Mouse (Mus musculus) brain, adult 2 months (tissue): ENCODE data around the gene Hoxd1.
A peak's percentile ranks its signal among the peaks of the same experiment; 100 is the strongest.

Experiments
- DNase-seq: peaks from one replicate; pipeline ENCODE4 v3.0.0; 2011; ENCODE audit warnings: low read depth, low spot score

Hoxd1 gene

DNA sequence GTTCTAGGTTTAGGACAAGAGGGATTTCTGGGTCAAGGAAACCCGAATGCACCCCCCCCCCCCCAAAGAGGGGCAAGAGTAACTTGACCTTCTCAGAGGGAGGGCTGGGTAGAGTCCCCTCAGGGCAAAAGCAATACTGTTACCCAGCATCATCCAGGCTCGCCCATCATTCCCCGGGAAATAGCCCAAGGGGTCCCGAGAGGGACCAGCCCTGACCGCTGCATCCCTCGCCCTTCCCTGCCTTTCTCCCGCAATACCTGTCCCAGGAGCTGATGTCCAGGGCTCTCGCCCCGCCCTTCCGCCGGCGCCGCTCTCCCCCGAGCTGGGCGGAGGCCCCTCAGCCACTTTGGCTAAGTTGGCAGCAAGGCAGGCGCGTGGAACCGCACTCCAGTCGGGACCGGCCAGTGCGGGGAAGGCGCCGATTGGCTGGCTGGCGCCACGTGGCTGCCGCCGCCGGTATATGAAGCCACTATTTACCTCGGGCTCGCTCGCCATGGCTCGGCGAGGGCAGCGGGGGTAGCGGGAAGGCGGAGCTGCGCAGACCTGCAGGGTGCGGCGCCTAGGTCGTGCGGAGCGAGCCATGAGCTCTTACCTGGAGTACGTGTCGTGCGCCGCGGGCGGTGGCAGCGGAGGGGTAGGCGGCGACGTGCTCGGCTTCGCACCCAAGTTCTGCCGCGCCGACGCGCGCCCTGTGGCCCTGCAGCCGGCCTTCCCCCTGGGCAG, at the start of gene Hoxd1:
Gene Hoxd1 (plus strand): TSS at position 459 of the 723 bp plus-strand sequence.
- DNase-seq, result peak; percentile 27

DNA sequence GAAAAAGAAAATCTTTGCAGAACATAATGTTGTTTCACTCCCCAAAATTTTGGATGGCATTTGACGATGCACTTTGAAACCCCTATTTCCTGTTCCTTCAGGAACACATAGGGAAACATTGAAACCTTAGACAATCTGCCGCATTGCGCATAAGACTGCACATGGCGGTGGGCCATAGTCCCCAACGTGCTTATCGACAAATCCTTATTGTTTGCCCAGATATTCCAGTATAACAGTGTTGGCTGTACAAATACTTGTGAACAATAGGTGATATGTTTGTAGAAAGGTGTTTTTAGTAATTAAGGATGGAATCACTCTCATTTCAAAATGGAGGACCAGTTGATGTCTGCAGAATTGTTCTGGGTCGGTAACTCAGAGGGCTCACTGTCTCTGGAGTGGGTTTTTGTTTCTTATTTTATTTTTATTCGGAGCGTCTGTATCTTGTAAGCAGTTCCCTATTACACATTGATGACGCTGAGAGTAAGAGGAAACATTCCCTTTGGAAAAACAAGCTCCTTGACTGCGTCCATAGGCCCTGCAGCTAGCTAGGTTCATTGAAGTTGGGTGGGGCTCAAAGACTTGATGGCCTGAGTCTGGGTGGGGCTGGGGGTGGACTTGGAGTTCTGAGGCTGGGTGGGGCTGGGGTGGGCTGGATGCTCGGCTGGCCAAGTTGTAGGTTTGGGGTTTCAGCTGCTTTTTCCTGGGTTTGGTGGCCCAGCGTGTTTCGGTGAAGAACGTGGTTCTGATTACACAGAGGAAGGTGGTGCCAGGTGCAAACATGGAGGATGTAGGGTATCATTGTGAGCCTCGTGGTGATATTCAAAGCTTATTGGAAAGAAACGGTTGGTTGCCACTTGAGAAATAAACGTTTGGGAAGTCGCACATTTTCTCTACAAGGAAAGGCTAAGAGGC, 49.3 kb upstream of the Hoxd1 start:
- DNase-seq, result no peak

DNA sequence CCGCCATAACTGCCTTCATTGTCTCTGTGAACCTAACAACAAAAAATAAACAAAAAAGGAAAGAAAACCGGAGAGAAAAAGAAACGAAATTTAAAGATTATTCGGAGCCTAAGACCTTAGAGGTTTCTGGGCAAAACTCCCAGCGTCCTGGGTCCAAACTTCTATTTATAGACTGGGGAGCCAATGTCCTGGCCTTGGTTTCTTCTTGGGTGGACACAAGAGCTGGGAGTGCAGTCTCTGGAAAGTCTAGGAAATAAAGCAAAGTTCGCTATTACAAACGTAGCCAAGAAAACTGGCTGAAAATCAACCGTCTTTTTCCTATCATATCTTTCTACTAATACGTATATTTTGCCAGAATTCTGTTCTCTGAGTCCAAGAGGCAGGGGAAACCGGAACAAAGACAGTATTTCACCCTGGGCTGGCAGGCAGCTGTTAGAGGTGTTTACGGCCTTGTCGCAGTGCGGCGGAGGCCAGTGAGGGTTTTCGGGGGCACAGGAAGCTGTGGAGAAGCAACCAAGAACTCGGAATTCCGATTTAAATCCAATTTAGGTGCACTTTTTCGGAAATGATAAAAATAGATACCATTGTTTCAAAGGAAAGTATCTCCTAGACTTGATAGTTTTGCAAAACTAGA, 48.5 kb upstream of the Hoxd1 start:
- DNase-seq, result no peak

DNA sequence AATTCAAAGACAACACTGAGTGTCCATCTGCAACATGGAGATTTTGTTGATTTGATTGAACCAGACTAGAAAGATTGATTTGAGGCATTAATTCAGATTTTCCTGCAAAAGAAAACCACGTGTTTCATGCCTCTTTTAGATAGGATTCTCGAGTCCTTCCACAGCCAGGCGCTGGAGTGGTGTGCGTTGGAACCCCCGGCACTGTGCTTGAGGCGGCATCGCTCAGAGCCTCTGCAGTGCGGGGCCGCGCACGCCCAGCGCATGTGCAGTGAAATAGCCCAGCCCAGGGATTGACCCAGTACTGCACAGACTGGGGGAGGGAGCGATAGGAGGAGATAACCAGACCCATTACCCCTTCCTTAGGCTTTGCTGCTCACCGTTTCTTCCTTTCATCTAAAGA, 47.9 kb upstream of the Hoxd1 start:
- DNase-seq, result no peak

DNA sequence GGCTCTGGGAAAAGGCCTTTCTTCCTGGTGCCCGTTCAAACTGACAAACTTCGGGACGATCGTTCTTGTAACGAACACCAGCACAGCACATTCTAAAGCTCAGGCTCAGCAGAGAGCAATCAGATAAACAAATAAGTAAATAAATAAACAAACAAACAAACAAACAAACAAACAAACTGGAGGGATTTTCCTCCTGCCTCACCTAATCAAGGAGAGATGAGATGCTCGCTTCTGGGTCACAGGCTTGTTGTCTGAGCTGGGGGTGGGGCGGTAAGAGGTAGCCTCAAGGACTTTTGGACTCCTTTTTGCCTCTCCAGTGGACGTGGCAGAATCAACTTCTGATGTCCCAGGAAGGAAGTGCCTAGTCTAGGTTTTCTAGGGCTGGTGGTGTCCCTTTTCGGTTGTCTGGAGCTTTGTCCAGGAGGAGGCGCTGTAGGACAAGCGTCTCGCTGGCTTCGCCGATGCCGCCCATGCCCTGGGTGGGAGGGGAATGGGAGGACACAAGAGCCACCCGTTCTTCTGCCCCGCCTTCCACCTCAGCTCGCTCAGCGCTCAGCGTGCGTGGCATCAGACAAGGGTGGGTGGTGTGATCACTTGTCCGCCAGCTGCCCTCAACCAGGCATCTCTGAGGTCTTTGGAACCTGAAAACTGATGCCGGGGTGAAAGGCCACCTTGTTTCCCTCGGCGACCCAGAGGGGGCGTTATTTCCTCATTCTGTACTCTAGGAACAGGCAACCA, 47.1 kb upstream of the Hoxd1 start:
- DNase-seq, result peak; percentile 78

DNA sequence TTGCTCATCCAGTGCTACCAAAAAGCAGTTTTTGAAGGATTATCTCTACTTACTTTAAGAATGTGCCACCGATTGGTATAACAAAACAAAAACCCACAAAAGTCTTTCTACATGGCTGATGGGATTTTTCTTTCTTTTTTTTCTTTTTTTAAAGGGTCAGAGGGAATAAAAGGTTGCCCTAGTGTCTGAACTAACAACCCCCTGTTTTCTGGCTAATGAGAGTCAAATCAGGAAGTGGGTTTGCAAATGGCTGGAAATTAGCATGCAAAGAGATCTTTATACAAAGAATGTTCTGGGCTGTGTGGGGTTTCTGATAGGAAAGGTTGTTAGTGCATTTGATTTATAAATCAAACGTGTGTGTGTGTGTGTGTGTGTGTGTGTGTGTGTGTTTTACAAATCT, 42.4 kb upstream of the Hoxd1 start:
- no peak for DNase-seq

DNA sequence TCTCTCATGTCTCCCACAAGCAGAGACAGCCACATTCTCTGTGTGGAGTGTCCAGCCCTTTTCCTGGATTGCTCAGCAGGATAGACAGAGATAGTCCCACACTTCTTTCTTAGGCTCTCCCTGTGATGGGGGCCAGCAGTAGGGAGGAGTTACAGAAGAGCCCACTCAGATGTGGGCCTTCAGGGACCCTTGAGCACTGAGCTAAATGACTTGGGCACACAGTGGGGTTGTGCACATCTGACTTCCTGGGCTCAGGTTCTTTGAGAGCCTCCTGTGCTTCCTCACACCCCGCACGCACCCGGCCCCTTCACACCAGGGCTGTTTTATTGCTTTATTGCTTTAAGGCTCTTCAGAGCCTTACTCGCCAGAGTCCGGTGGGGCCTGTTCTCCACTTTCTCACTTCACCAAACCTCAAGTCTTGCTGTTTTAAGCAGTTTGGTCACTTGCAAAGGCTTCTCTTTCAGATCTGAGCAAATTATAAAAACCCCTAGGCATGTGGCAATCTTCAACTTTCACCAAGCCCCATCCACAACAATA, 41.8 kb upstream of the Hoxd1 start:
- DNase-seq, result no peak

DNA sequence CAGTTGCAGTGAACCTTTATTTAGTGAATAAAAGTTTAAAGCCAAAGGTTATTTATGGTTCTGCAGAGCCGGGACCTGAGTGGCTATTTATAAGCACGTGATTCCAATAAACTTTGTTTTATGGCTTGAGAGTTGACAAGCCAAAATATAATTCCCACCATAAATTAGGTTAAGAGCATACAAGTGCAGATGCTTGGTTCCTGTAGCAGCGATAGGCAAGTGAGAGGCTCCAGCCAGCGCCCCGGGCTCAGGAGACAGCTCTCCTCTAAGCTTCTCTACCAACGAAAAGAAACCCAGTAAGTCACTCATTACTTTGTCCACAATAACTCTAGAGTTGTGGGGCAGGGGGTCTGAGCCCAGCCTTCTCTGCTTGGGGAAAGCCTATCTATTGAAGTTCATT, 40.9 kb upstream of the Hoxd1 start:
- DNase-seq, result no peak

DNA sequence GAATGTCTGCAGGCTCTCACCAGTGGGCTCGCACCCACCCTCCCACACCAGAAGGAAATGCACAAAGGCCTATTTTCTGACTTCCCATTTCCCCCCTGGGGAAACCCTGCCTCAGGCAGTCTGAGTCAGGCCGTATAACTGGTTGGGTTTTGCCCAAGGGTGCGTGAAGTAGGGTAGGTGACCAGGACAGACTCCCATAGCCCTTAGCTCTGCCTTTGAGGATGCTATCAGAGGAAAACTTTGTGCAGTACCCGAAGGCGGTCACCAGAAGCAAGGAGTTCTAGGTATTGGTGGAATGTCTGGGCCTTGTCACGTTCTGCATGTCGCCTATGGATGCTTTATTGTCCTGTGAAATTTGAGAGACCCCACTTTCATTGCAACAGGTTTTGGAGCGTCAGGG, 39.8 kb upstream of the Hoxd1 start:
- DNase-seq, result no peak

DNA sequence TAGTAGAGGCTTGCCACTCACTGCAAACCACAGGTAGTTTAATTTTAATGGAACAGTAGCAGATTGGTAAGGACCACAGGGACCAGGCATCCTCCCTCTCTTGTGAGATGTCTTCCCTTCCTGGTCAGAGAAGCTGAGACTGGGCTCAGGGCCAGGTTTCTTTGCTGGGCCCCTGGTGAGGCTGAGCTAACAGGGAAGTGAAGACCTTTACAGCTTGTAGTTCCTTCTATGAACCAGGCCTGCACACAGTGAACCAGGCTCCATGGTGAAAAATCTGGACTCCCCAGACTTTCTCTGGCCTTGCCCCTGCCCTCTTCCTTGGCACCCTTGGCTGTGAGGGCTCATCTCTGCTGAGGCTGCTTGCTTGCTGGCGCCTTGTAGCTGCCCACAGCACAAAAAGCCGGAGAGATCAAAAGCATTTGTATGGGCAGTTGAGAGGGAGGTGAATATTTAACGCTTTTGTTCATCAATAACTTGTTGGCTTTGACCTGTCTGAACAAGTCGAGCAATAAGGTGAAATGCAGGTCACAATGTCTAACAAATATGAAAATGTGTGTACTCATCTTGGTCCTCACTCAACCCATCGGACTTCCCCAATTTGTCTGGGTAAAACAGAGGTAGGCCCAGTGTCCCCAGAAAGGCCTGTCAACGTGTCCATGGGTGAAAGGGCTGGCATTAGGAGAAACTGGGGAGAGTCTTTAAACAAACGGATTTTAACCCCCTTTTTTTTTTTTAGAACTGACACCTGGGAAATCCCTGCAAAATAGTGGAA, 38.4 kb upstream of the Hoxd1 start:
- no peak for DNase-seq

DNA sequence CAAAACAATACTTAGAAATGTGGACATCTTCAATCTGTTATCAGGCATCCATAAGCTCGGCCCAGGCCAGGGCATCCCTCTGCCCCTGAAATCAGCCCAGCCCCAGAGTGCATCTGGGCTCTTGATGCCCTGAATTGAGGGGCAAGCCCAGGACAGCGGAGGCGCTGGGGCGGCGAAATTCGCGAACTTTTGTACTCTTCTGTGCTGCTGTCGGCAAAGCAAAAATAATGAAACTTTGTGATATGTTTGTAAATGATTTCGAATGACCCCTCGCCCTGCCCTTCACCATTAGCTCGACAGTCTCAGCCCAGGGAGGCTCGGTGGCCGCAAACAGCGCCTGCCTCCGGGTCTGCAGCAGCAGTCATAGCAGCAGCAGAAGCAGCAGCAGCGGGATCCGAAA, 37.6 kb upstream of the Hoxd1 start:
- no peak for DNase-seq

DNA sequence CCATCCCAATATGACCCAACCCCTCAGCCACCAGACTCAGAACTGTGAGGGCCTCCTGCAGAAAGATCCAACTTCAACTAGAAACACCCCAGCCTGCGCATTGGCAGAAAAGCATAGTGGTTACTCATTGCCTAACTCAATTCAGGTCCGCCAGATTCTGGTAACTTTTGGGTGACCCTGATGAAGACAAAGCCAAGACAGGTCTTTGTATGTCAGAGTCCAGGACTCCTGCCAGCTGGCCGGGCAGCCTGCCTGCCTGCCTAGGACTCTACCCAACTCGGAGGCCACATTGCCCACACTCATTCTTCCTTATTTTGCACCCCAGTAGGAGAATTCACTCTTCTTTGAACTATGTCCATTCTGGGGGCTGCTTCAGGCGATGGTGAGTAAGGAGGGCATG, 36.2 kb upstream of the Hoxd1 start, which contains the start of gene Gm28230:
Gene Gm28230 (plus strand): TSS at position 178 of the 400 bp plus-strand sequence.
- DNase-seq, result no peak

DNA sequence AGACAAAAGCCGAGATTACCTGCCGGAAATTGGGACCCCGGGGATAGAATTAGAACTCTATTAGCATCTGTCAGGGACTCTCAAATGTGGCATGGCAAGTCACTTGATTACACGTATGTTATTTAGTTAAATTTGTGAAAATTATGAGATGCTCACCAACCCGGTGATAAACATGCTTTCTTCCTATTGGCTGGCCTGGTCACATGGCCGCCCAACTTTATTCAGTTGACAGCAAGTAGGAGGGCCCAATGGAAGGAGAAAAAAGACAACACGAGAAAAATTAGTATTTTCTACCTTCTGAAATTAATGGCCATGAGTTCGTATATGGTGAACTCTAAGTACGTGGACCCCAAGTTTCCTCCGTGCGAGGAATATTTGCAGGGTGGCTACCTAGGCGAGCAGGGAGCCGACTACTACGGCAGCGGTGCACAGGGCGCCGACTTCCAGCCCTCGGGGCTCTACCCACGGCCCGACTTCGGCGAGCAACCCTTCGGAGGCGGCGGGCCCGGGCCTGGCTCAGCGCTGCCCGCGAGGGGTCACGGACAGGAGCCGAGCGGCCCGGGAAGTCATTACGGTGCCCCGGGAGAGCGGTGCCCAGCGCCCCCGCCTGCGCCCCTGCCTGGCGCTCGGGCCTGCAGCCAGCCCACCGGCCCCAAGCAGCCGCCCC, 35.7 kb upstream of the Hoxd1 start:
- no peak for DNase-seq

DNA sequence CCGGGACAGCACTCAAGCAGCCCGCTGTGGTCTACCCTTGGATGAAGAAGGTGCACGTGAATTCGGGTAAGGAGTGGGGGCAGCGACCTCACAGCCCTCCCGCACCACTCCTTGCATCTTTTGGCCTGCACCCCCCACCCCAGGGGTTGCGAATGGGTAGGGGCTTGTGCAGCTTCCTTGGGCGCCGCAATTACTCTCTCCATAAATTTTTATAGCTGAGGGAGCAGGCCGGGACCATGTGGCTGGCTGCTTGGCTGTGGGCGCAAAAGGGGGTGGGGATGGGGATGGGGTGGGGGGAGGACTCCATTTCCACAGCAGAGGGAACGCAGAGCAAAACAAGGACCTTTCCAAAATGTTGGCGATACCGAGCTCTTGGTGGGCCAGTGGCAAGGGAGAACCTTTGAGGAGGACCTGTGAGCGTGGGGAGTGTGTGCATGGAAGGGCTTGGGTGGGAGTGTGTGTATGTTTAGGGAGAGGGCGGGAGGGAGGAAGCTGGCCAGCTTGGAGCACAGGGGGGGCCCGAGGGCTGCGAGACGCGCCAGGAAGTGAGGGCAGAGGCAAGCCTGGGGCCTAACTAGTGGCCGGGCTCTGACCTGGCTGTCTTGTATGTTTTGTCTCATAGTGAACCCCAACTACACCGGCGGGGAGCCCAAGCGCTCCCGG, 35.0 kb upstream of the Hoxd1 start:
- no peak for DNase-seq

DNA sequence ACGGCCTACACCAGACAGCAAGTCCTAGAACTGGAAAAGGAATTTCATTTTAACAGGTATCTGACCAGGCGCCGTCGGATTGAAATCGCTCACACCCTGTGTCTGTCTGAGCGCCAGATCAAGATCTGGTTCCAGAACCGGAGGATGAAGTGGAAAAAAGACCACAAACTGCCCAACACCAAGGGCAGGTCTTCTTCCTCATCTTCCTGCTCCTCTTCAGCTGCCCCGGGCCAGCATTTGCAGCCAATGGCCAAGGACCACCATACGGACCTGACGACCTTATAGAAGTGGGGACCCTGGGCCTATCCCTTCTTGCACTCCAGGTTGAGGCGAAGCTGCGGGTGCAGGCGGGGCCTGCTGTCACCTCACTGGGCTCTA, 34.5 kb upstream of the Hoxd1 start:
- no peak for DNase-seq

DNA sequence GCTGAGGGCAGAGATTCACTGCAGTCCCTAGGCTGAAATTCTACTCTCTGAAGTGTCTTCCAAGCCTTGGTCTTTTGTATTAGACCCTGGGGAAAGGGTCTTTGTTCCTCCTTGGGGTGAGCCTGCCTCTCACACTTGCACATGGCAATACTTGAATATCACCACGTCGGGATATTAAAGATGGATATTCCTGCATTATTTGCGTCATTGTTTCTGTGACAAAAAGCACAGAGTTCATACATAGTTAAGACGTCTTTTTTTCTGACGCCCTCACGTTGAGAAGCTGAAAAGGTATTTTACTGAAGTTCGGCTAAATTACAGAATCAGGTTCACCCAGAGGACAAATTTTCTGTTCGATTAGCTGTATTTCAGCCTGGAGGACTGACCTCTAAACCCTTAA, 32.4 kb upstream of the Hoxd1 start:
- no peak for DNase-seq

DNA sequence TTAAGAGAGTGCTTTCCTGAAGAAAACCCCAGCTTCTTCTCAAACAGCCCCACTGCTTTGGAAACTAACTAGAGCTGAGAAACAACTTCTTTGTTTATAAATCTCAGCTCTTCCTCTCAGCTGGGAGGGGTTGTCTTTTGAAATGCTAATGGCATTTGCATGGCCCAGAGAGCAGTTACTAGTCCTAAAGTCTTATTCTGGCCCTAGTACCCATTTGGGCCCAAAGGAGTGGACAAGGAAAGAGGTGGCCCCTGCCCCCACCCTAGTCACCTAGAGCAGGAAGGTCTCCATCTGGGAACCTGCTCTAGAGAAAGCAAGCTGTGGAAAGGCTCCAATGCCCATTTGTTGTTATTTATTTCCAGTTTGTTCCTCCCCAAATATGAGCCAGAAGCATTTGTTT, 31.7 kb upstream of the Hoxd1 start:
- DNase-seq, result no peak

DNA sequence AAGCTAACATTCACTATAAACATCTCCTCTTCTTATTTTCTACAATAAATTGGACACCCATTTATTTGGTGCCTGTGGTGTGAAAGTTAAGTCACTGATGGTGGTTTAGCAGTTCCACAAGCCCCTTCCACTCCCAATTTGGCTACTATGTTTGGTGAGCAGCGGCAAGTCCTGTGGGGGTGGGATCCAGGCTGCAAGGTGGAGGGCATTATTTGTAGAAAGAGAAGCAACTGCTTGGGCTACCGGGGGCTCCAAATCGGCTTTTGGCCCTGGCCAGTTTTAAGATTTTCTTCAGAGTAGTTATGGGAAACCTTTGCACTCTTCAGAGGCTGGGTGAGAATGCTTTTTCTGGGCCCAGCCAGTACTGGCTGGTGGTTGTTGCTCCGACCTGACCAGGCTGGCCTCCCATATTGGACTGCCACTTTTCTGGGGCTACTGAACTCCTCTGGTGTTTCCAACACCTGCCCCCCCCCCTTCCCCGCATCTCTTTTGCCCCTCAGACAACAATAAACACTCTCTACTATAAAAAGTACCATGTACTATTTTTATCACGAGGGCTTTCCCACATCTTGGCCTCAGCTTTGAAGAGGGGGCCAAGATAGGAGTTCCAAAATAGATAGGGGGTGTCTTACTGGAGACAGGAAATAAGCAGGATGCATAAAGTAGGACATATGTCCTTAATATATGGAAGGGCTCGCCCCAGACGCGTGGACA, 30.8 kb upstream of the Hoxd1 start:
- no peak for DNase-seq
